Mouse (Mus musculus): ENCODE measurements around the gene Bzw1. TPM values are rescaled to one million over a fixed set of nuclear protein-coding genes. Genes with fewer than 3 reads are reported as not detected.
A peak's percentile ranks its signal among the peaks of the same experiment; 100 is the strongest.

The Bzw1 gene
- total RNA-seq, 2 experiments from 2014 or later: 149 to 239 TPM

DNA sequence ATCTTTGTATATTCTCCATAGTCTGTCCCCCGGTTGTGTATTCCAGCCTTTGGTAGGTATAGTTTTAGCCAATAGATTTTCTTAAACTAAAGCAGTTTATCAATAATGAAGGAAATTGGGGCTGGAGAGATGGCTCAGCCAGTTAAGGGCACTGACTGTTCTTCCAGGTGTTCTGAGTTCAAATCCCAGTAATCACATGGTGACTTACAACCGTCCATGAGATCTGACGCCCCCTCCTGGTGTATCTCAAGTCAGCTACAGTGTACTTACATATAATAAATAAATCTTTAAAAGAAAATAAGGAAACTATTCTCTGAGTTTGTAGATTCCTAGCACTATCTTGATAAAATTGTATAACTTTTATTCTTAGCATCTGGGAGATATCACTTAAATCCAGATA is 2.6 kb downstream of the Bzw1 start:
- no peak for DNase-seq

DNA sequence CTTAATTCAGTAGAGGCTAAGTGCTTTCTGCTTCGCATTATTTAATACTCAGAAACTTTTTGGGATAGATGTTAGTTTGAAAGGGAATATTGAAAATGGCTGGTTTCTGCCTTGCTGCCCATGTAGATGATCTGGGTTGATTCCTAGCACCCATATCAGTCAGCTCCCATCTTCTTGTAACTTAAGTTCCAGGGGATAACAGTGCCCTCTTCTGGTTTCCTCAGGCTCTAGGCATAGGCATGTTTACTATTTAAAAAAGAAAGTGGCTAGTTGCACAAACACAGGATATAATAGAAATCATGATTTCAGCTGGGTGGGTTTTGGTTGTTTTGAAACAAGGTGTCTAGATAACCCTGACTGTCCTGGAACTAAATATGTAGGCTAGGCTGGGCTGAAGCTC is 3.5 kb downstream of the Bzw1 start:
- no peak for DNase-seq

DNA sequence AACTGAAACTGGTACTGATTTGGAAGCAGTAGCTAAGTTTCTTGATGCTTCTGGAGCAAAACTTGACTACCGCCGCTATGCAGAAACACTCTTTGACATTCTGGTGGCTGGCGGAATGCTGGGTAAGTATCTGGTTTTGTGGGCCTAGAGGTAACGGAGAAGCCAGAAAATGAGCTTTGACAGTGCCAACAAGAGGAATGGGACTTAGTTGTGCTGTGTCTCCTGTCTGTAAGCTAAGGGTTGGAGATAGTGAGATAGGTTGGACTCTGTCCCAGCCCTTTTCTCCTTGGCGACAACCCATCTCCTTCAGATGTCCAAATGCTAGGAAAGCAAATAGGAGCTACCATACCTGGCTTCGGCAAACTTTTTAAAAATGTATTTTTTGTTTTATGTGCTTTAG is 5.0 kb downstream of the Bzw1 start:
- no peak for DNase-seq

DNA sequence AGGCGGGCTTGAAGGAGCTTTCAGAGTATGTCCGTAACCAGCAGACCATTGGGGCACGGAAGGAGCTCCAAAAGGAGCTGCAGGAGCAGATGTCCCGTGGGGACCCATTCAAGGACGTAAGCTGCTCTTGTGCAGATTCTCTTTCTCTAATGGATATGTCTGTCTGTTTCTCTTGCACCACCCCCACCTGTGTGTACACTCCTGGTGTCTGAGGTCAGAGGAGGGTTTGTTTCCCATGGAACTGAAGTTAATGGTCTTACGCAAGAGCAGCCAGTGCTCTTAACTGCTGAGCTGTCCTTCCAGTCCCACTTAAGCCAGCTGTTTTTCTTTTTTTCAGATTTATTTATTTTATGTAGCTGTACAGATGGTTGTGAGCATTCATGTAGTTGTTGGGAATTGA is 8.7 kb downstream of the Bzw1 start:
- no peak for DNase-seq

DNA sequence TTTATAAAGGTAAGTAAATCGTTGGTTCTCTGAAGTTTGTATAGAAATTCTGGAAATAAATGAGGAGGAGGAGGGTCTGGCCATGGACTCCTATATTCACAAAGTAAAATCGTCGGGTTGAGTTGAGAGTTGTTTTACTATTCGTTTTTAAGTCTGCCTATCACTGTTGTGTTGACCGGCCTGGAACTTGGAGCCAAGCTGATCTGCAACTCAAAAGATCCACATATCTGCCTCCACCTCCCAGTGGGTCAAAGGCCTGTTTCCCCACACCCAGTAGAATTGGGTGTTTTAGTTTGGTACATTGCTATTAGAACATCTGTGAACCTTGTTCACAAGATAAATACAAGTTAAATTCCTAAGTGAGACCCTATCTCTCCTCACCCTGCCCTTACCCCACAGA is 11.0 kb downstream of the Bzw1 start:
- DNase-seq: no peak

DNA sequence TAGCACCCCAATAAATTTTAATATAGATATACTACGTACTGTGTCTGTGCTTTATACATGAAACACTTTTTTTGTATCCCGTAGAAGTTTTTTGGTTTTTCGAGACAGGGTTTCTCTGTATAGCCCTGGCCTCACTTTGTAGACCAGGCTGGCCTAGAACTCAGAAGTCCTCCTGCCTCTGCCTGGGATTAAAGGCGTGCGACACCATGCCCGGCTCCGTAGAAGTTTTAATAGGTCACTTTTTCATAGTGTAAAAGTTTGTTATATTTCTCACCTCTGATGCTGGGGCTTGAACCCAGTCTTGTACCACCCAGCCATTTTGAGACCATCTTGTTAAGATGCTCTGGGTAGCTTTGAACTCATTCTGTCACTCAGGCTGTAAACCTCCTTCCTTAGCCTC is 14.6 kb downstream of the Bzw1 start:
- no peak for DNase-seq

DNA sequence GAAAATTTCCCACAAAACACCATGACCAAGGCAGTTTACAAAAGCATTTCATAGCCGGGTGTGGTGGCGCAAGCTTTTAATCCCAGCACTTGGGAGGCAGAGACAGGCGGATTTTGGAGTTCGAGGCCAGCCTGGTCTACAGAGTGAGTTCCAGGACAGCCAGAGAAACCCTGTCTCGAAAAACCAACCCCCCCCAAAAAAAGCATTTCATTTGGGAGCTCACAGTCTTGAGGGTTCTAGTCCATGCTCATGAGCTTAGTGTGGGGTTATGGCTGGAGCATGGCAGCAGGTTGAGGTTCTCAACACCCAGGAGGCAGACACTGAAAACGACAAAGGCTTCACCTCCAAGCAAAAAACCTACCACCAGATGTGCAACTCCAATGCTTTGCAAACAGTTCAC is 15.4 kb downstream of the Bzw1 start:
- DNase-seq: no peak

DNA sequence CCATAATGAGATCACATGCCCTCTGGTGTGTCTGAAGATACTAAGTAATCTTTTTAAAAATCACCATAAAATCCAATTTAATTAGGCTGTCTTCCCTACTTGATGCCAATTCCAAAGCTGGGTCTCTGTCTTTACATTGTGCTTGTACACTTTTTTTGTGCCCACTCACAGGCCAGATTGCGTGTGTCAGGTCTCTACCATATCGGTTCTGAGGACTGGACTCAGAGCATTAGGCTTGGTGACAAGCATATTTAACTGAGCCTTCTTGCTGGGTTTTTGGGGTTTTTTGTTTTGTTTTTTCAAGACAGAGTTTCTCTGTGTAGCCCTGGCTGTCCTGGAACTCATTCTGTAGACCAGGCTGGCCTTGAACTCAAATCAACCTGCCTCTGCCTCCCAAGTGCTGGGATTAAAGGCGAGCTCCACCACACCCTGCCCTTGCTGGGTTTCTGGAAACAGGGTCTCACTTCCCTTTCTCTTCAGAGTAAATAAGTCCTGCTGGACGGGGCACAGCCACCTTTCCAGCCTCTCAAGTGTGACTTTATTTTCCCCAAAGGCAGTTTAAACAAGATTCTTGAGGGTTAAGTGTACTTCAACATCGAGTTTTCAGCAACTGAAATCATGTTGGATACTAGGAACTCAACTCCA is 17.0 kb downstream of the Bzw1 start:
- no peak for DNase-seq

DNA sequence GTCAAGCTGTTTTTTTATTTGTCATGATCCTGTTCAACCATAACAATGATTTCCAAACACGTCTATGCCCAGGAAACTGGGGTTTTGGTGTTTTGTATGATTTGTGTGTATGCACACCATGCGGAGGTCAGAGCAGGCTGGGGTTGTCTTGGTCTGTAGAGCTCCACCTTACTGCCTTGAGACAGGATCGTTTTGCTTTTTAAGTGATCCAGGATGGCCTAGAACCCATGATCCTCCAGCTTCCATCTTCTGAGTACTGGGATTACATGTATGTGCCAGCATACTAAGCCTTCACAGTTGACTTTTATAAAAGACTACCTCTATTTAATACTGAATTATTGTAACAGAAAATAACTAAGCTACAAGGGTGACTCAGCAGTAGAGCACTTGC is 17.5 kb downstream of the Bzw1 start:
- no peak for DNase-seq

DNA sequence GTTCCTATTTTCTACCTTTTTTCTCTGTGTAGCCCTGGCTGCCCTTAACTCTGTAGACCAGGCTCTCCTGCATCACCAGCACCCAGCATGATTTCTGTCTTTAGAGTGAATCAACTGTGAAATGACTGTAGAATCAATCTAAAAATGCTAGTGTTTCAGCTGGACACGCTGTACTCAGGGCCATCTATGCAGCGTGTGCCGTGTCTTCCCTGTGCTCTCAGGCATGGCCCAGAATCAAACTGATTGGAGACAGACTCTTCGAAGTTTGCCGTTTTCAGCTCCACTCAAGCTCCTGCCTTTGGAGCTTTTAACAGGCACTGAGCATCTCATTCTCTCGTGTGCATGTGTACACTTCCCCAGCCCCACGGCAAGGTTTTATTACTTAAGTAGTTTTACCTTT is 18.1 kb downstream of the Bzw1 start:
- no peak for DNase-seq

DNA sequence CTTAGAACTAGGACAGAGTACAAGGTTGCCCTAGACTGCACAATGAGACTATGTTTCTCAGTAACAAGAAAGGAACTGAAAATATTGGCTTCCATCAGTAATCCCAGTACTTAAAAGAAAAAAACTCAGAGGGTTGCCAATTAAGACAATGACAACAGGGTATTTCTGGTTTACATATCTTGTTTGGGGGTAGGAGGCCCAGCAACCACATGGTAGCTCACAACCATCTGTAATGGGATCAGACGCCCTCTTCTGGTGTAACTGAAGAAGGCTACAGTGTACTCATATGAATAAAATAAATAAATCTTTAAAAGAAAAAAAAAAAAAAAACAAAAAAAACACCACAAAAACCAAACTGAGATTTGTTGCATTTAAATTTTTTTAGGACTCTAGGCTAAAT is 22.7 kb downstream of the Bzw1 start:
- no peak for DNase-seq

DNA sequence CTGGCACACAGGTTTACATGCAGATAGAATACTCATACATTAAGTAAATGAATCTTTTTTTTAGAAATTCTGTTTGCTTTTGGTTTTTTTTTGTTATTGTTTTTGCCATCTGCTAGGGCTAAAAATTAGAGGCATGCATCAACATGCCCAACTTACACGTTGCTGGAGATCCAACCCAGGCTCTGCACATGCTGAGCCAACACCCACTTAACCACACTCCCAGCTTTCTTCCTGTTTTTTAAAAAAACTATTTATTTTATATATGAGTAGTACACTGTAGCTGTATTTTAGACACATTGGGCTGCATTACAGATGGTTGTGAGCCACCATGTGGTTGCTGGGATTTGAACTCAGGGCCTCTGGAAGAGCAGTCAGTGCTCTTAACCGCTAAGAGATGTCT is 23.4 kb downstream of the Bzw1 start:
- no peak for DNase-seq

DNA sequence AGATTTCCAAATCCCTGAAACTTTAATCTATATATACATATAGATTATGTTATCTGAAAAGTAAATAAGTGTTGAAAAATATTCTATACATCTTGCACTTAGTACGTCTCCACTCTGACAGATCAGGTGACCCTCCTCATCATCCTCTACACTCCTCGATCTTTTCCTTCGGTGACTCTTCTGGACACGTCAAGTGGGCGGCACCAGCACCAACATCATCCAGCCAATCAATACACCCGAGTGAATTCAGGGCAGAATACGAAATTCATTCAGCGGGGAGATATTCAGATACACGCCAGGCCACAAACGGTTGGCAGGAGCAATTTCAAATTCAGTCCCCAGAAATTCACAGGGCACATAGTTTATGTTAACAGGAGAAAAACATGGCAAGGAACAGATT is 27.3 kb downstream of the Bzw1 start:
- no peak for DNase-seq

DNA sequence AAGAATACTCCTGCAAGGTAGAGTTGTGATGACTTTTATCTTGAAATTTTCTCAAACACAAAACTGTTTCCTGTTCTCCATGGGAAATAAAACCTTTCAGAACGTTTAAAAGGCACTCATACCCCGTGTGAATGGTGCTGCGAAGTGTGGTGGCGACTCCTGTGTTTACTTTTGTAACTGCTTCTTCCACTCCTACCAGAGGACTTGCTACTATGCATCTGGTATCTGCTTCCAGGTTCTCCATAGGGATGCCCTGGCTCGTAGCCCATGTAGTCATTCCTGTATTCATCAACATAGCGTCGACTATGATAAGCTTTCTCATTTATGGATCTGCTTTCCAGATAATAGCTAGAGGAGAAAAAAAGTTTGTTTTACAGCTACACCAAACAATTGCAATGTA is 28.3 kb downstream of the Bzw1 start:
- DNase-seq: peak in 1 of 2 experiments; percentile 25

DNA sequence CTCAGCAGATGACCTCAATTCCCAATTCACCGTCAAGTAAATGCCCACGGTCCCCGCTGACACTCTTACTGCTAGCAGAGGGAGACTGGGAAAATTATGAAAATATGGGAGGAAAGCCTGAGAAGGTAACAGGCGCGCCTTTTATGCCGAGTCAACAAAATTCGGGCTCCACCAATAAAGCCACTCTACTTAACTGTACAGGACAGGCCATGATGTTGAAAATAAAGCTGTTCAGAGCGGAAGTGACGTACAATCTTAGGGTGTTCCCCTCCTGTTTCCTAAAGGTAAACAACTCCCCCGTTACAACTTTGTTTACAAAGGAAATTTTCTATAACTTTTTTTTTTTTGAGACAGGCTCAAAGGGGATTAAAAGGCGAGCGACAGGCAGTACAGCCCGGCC is 30.2 kb downstream of the Bzw1 start:
- DNase-seq: peak in 1 of 2 experiments; percentile 31

DNA sequence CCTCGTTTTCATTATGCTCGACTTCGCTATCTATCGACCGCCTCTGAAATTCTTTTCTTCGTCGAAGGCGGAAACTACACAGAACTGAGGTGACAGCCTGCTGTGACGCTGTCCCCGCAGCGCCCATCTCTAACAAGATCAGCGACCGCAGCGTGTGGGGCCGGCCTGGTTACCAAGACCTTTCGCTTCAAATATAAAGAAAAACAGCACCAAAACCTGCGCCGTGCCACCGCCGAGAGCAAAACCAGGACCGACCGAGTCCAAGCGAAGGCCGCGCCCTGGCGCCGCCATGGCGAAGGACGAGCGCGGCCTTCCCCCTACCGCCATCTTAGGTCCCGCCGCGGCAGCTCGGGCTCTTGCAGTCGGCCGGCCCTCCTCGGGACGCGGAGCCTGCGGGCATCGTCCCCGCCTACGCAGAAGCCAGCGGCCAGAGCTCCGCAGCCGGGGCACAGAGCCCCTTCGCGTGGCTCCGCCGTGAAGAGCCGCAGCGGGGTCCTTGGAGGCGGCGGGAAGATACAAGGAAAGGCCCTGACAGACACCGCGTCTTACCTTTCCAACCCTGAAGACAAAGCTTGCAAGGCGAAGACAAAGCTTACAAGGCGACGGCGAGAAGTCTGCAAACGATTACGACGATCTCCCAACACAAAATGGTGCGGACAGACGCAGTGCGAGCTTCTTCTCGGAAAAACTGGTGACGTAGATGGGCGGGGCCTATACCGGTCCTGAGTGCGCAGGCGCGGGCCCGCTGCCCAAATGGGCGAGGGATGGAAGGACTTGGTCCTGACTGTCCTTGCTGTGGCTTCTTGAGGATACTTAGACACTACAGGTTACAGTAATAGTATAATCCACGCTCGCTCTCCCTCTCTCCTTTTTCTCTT is 30.9 kb downstream of the Bzw1 start, which contains the start of gene Clk1:
Clk1 (minus strand) TSS at position 696 of the 878 bp plus-strand sequence.
- peak; percentile 97 to 98 for DNase-seq

DNA sequence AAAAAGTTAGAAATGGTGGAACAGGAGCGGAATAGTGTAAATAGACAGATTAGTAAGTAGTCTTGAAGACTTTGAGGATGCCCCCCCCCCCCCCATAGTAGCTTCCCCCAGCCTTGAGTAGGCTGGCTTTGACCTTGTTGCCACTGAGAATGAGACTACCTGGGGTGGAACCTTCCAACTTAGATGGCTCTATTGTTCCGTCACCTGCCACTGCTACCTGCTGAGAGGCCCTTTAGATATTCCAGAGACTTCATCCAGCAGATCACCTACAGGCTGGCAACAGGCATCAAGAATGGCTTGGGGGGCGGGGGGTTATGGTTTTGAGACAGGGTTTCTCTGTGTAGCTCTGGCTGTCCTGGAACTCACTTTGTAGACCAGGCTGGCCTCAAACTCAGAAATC is 31.9 kb downstream of the Bzw1 start:
- no peak for DNase-seq

DNA sequence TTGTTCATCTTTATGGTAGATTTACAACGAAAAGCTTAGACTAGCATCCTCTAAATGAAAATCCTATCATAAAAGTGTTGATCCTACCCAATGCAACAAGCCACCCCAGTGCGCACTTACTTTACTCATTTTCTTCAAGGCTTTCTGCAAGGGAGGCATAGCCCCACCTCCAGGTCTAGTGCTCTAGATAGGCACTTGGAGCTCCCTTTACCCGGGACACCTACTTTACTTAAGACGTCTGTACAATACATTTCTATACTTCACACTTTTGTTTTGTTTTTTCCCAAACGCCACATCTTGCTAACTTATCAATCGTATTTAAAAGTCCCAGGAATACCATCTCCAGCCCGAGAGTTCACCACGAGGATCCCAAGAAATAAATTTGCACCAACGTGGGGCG is 52.0 kb downstream of the Bzw1 start:
- no peak for DNase-seq

DNA sequence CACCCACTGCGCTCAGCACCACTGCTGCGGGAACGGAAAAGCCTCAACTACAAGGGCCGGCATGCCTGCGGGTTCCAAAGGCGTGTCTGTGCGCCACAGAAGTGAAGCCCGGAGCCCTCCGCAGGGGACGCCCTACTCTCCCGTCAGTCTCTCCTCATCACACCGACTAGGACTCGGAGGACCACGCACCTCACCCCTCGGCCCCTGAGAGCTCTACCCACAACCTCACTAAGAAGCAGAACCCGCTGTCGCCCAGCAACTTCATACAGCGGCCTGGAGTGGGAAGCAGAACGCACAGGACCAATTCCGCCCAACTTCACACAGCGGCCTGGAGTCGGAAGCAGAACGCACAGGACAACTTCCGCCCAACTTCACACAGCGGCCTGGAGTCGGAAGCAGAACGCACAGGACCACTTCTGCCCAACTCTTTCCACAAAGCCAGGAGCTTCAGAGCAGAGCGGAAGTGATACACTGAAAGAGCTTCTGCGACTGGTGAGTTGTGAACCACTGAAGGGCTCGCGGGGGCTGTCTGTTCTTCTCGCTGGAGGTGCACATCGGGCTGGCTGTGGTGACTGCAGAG is 52.5 kb downstream of the Bzw1 start, which contains the start of the genes Nif3l1 and Ppil3:
Nif3l1 (plus strand) TSS at position 9 of the 580 bp plus-strand sequence.
Ppil3 (minus strand) TSS at position 344 of the 580 bp plus-strand sequence.
- peak; percentile 84 to 85 for DNase-seq

DNA sequence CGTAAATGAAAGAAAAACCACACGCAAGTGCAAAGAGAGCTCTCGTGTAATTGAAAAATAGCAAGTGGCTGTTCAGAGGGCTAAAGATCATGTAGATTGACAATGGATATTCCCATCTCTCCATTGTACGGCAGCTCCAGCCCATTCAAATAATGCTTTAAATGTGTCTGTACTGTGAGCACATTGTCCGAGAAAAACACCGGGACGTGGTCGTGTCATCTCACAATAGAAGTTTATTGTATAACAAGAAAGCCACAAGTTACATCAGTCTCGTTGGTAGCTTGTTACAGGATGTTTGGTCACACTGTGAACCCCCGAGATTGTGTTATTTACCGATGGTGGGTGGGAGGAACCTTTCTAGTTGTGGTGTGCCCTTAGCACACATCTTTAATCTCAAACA is 53.2 kb downstream of the Bzw1 start:
- DNase-seq: no peak

DNA sequence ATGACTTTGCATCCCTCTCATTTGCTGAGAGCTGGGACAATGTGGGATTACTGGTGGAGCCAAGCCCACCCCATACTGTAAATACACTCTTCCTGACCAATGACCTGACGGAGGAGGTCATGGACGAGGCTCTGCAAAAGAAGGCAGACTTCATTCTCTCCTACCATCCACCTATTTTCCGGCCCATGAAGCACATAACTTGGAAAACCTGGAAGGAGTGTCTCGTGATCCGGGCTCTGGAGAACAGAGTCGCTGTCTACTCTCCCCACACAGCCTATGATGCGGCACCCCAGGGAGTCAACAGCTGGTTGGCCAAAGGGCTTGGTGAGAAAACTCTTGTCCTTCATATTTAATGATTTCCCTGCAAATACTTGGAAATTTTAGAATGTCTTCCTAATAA is 55.1 kb downstream of the Bzw1 start:
- no peak for DNase-seq

DNA sequence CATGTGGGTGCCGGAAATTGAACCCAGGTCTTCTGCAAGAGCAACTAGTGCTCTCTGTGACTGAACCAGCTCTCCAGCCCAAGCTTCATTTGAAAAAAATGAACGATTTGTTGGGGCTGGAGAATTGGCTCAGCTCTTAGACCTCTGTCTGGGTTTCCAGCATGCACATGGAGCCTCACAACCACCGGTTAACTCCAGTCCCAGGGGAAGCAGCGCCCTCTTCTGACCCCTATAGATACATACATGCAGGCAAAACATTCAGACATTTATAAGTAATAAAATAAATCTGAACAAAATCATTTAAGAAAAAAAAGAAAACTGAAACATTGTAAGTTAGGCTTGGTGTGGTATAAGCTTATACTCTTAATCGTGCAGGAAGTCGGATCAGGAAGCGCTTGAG is 55.7 kb downstream of the Bzw1 start:
- no peak for DNase-seq

DNA sequence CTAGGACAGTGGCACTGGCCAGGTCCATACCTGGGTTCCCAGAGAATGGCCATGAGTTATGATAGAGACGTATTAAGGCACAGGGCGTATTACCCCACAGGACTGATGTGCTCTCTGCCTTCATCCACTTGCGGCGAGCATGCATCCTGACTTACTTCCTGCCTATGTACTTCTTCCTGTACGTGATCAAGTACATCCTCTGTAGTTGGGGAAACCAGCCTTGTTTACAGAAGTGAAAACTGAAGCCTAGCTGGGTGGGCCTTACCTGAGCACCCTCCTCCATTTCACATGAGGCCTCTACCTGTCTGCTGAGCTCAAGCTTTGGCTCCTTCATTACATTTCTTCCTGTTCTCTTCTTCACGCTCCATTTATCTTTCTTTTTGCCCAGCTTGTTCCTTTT is 61.6 kb downstream of the Bzw1 start:
- no peak for DNase-seq

Measured in adrenal gland, postnatal 36 days (tissue).